Mouse (Mus musculus) kidney, postnatal 14 days (tissue): ENCODE measurements around the gene Uevld.
"Not testable (repeated sequence)": the region's sequence is repeated elsewhere in the genome, so short reads cannot be mapped to it uniquely, and the experiment has no call there.

ENCODE experiments used
- DNase-seq: peaks from one replicate; pipeline ENCODE4 v3.0.0; 2022; ENCODE audit warnings: mixed read lengths

Uevld gene

GRCm38 (mm10) chr7:46964070-46964469 lies 5.7 kb upstream of the Uevld start:
- no peak for DNase-seq

- DNase-seq: peak; percentile 81
These were observed 4.7 kb upstream of the Uevld start for GRCm38 (mm10) chr7:46962806-46963618.

GRCm38 (mm10) chr7:46962132-46962531 lies 3.8 kb upstream of the Uevld start:
- DNase-seq: peak; percentile 11

GRCm38 (mm10) chr7:46960991-46961390 lies 2.7 kb upstream of the Uevld start:
- DNase-seq: no peak

GRCm38 (mm10) chr7:46958853-46959252 lies 526 bp upstream of the Uevld start:
- DNase-seq: no peak

- DNase-seq: peak; percentile 63
These were observed 22.5 kb downstream of the Uevld start for GRCm38 (mm10) chr7:46935847-46936246.

GRCm38 (mm10) chr7:46934788-46935187 lies 23.5 kb downstream of the Uevld start:
- peak; percentile 13 for DNase-seq

- DNase-seq: no peak
These were observed 27.0 kb downstream of the Uevld start for GRCm38 (mm10) chr7:46931370-46931769.

GRCm38 (mm10) chr7:46928291-46928690 lies 30.0 kb downstream of the Uevld start:
- DNase-seq: no peak

GRCm38 (mm10) chr7:46922075-46922474 lies 36.3 kb downstream of the Uevld start:
- DNase-seq: no peak

- peak; percentile 95 for DNase-seq
These were observed 38.7 kb downstream of the Uevld start, which contains the start of gene Tsg101 for GRCm38 (mm10) chr7:46919551-46920176. Gene Tsg101 (minus strand): TSS chr7:46919969.

GRCm38 (mm10) chr7:46918678-46919371 lies 39.5 kb downstream of the Uevld start:
- DNase-seq: no peak

GRCm38 (mm10) chr7:46916376-46916775 lies 42.0 kb downstream of the Uevld start:
- DNase-seq: no peak

GRCm38 (mm10) chr7:46911250-46911649 lies 47.1 kb downstream of the Uevld start:
- DNase-seq: no peak

- DNase-seq: no peak
These were observed 59.0 kb downstream of the Uevld start for GRCm38 (mm10) chr7:46899343-46899742.

- DNase-seq: no peak
These were observed 62.8 kb downstream of the Uevld start for GRCm38 (mm10) chr7:46895511-46895910.

GRCm38 (mm10) chr7:46883304-46883703 lies 75.0 kb downstream of the Uevld start:
- DNase-seq: no peak

- DNase-seq: not testable (repeated sequence)
These were observed 76.4 kb downstream of the Uevld start for GRCm38 (mm10) chr7:46881941-46882340.

- no peak for DNase-seq
These were observed 77.3 kb downstream of the Uevld start for GRCm38 (mm10) chr7:46880992-46881391.

- peak; percentile 40 for DNase-seq
These were observed 78.5 kb downstream of the Uevld start for GRCm38 (mm10) chr7:46879851-46880250.

- DNase-seq: no peak
These were observed 81.1 kb downstream of the Uevld start for GRCm38 (mm10) chr7:46877255-46877654.

GRCm38 (mm10) chr7:46876841-46877240 lies 81.5 kb downstream of the Uevld start:
- DNase-seq: no peak
